Mouse (Mus musculus) erythroblast, embryonic 14.5 days (primary cell): ENCODE measurements around the gene Nfia.

Experiments used
- GATA1 ChIP-seq: IDR thresholded peaks from 2 replicates; pipeline ENCODE4 v1.6.1; 2012; ENCODE audit warnings: low read length, inconsistent platforms, mixed read lengths
- TAL1 ChIP-seq: IDR thresholded peaks from 3 replicates; pipeline ENCODE4 v1.6.1; 2012; ENCODE audit warnings: low read length, inconsistent platforms, mixed read lengths

DNA sequence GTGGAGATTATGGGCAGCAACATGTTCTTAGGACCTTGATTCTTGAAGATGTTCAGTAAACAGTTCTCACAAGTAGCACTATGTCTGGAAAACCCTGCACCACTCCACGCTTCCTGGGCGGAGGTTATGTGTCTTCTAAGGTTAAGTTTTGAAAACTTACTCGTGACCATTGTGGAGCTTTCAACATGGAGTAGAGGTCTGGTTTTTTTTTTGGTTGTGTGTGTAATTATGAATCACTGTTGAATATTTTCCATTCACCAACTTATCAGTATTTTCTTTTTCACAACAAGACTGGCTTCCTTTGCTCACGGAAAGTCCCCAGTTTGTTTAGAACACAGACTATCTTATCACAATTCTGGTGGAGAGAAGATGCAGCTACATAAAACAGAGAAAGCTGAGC, 82.2 kb downstream of the Nfia start:
- TF ChIP-seq GATA1 (no peak), TAL1 (no peak)
